Mouse (Mus musculus) embryonic facial prominence, embryonic 12.5 days (tissue): ENCODE results near the gene Tox2. TPM values are rescaled to one million over a fixed set of nuclear protein-coding genes. Genes with fewer than 3 reads are reported as not detected.

Experiments used
- ATAC-seq: fragments of 200-750 bp; cut with Nextera tagmentation; 2 replicates; pipeline ENCODE4 v1.8.0; 2017; ENCODE audit not compliant: insufficient number of reproducible peaks, insufficient read depth, low FRiP score, low TSS enrichment
- H3K27ac ChIP-seq: fragments of 300-500 bp; sonication (generic); 2 replicates; pipeline ENCODE4 v1.5.1; 2016; ENCODE audit warnings: mild to moderate bottlenecking
- H3K27me3 ChIP-seq: fragments of 300-500 bp; sonication (generic); 2 replicates; pipeline ENCODE4 v1.6.1; 2016; ENCODE audit warnings: mild to moderate bottlenecking, moderate library complexity
- H3K36me3 ChIP-seq: fragments of 300-500 bp; sonication (generic); 2 replicates; pipeline ENCODE4 v1.6.1; 2016; ENCODE audit warnings: mild to moderate bottlenecking
- H3K4me1 ChIP-seq: fragments of 300-500 bp; sonication (generic); 2 replicates; pipeline ENCODE4 v1.6.1; 2016
- H3K4me2 ChIP-seq: fragments of 300-500 bp; sonication (generic); replicated peaks from 2 replicates; pipeline ENCODE4 v1.6.1; 2016; ENCODE audit warnings: mild to moderate bottlenecking, moderate library complexity
- H3K4me3 ChIP-seq: fragments of 300-500 bp; sonication (generic); 2 replicates; pipeline ENCODE4 v1.5.1; 2016; ENCODE audit warnings: mild to moderate bottlenecking
- H3K9ac ChIP-seq: fragments of 300-500 bp; sonication (generic); 2 replicates; pipeline ENCODE4 v1.6.1; 2016; ENCODE audit warnings: mild to moderate bottlenecking, moderate library complexity
- H3K9me3 ChIP-seq: fragments of 300-500 bp; sonication (generic); 2 replicates; pipeline ENCODE4 v1.6.1; 2016; ENCODE audit warnings: mild to moderate bottlenecking, moderate library complexity
- WGBS: fragments of 180-500 bp; shearing (Covaris S2); methylation state at CpG from one replicate; pipeline ENCODE4 v1.1.7; 2016; 5-methylcytosine and 5-hydroxymethylcytosine counted together
- polyA plus RNA-seq: library from polyadenylated mRNA; unstranded; fragments of >200 nt; fragmentation: Nextera tagmentation; extraction: Ambion mirVana; gene quantifications from 2 replicates; pipeline ENCODE4 v1.2.1, GENCODE M21; 2016

Gene Tox2
- polyA plus RNA-seq, 1 experiment from 2014 or later: 6.1 TPM

DNA sequence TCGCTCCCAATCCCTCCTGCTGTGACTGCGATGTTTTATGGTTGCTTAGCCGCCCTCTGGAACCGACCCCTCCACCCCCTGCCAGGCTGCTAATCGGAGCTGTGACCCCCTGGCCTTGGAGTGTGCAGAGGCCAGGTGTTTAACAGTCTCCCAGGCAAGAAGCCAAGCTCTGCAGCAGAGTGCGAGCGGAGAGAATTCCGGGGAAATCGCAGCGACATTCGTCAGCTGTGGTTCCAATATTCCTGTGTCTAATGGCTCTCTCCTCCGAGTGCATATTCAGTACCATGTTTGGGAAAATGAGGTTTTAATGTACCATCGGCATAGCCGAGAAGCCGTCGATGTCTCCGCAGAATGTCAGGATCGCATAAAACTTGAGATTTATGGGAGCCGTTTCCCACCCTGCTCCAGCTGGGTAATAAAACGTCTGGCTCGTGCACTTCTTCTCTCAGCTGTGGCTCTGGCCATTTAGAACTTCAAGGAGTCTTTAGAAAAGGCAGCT, 86.0 kb downstream of the Tox2 start:
- WGBS: 25% methylated on average over 21 of the region's 21 CpGs
- H3K27ac ChIP-seq: no peak overlapping the region
- peak overlapping the region; percentile 37 for H3K4me2 ChIP-seq
- H3K27me3 ChIP-seq: no peaks in the 10 kb centered on the region; the same call in none of the 2 replicates
- no peaks in the 10 kb centered on the region for H3K9me3 ChIP-seq
- ATAC-seq: no peak
- no peaks in the 10 kb centered on the region for H3K36me3 ChIP-seq
- H3K9ac ChIP-seq: no peak overlapping the region
- no peaks in the 10 kb centered on the region for H3K4me1 ChIP-seq
- no peak overlapping the region for H3K4me3 ChIP-seq

DNA sequence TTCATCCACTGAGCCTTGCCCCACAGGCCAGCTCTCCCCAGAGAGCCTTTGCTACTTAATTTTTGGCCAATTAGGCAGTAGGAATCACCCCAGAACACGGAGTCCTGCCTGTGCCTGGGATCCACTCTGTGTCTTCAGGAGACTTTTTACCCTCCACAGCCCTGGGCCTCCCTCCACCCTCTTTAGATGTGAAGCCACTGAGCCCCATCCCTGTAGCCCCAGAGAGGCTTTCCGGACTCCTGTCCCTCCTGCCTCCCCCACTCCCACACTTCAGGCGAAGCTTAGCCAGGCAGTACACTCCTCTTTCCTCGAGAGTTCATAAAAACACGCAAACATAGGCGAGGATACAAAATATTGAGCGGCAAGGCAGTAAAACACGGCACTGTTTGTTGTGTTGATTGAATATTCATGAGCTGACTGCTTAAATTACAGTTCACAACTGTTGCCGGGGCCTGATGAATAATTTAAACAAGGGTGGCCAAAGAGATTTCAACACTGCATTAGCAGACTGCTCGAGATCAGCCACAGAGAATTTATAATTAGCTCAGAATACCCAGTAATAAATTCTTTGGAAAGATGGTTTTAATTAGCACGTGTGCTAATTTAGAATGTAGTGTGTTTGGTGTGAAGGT, 94.2 kb downstream of the Tox2 start:
- no peak overlapping the region for H3K4me2 ChIP-seq
- 46% methylated on average over 11 of the region's 11 CpGs for WGBS
- H3K27ac ChIP-seq: no peak overlapping the region
- ATAC-seq: no peak
- H3K36me3 ChIP-seq: no peaks in the 10 kb centered on the region
- H3K9me3 ChIP-seq: no peaks in the 10 kb centered on the region
- H3K4me3 ChIP-seq: no peak overlapping the region
- H3K27me3 ChIP-seq: no peaks in the 10 kb centered on the region; the same call in 1 of the 2 replicates
- H3K4me1 ChIP-seq: peaks cover 8% of the 10 kb centered on the region
- H3K9ac ChIP-seq: no peak overlapping the region

DNA sequence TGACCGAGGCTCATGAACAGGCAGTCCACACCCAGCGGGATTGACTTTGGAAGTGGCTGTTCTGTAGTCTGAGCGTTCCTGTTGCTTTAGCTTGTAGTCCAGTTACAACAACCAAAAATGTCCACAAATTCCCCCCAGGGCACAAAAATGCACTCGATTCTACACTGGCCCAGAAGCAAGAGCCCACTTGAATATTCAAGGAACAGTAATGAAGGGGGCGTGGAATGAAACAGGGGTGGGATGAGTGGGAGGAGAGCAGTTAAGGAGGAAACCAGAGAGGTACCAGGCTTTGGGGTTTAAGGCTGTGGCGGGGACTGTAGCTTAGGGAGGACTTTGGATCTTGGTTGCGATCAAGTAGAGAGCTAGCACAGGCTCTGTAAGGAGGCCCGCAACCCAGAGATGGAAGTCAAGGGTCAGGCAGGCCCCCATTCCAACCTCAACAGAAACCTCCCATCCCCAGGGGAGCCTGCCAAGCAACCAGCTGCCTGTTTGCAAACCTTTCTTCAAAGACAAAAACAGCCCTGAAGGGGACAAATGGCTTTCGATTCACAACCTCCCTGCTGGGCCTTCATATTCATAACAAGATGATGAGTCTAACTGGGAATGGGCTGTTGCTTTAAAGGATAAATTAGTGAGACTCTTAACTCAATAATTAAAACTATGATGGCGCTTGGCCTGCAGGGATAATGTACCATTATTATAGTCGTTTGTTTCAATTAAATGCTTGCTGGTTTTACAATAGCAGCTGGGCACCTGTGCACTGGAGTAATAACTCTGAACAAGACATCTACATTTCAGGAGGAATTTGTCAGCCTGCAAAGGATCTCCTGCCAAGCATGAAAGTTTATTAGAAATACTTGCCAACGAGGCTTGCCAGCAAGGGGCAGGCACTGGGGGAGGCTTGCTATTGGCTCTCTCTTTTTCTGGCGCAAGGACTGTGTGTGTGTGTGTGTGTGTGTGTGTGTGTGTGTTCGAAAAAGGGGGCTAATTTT, 97.4 kb downstream of the Tox2 start:
- no peak overlapping the region for H3K9ac ChIP-seq
- WGBS: 53% methylated on average over 14 of the region's 14 CpGs
- H3K4me3 ChIP-seq: no peak overlapping the region
- H3K27me3 ChIP-seq: no peaks in the 10 kb centered on the region; the same call in 1 of the 2 replicates
- no peak overlapping the region for H3K4me2 ChIP-seq
- peaks cover 8% of the 10 kb centered on the region for H3K4me1 ChIP-seq
- H3K9me3 ChIP-seq: no peaks in the 10 kb centered on the region
- no peaks in the 10 kb centered on the region for H3K36me3 ChIP-seq
- no peak for ATAC-seq
- no peak overlapping the region for H3K27ac ChIP-seq

DNA sequence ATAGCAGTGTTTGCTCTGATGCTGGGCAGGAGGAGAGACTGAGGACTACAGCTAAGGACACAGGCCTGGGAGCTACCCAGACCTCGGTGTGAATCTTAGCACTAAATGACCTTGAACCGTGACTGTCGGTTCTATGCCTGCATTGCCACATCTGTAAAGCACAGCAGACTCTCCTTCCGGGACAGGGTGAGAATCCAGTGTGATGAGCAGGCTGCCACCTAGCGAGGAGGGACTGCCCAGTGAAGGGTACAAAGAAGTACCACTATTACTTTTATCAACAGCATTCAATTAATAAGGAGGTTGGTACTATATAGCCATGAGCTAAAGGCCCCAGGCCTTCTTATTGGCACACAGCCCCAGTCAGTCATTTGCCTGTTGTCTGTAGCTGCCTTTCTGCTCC, 98.7 kb downstream of the Tox2 start:
- ATAC-seq: no peak
- Histone ChIP-seq H3K27me3 (no peaks in the 10 kb centered on the region; the same call in 1 of the 2 replicates), H3K9ac (no peak overlapping the region), H3K9me3 (no peaks in the 10 kb centered on the region), H3K4me3 (no peak overlapping the region), H3K36me3 (no peaks in the 10 kb centered on the region), H3K4me1 (peaks cover 8% of the 10 kb centered on the region), H3K4me2 (no peak overlapping the region), H3K27ac (no peak overlapping the region)
- WGBS: 64% methylated on average over 5 of the region's 5 CpGs

DNA sequence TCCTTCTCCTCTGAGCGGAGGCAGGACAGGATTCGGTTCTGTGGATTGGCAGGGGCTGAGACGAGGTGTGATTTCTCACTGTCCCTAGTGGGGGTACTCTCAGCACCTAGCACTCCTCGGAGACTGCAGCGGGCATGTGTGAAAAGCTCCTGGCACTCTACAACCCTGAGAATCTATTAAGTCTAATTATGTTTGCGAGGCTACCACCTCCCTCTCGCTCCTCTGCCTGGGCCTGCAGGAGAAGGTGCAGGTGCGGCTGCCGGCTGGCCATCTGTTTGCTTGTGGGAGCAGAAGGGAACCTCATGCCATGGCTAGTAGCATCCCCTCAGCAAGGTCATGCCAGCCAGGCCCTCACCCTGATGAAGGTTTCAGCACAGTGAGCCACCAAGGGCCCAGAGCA, 100.1 kb downstream of the Tox2 start:
- Histone ChIP-seq H3K36me3 (no peaks in the 10 kb centered on the region), H3K4me3 (no peak overlapping the region), H3K27ac (no peak overlapping the region), H3K9me3 (no peaks in the 10 kb centered on the region), H3K4me1 (peaks cover 5% of the 10 kb centered on the region; the same call in 1 of the 2 replicates), H3K9ac (no peak overlapping the region), H3K27me3 (no peaks in the 10 kb centered on the region; the same call in 1 of the 2 replicates), H3K4me2 (no peak overlapping the region)
- WGBS: 69% methylated on average over 9 of the region's 9 CpGs
- no peak for ATAC-seq

DNA sequence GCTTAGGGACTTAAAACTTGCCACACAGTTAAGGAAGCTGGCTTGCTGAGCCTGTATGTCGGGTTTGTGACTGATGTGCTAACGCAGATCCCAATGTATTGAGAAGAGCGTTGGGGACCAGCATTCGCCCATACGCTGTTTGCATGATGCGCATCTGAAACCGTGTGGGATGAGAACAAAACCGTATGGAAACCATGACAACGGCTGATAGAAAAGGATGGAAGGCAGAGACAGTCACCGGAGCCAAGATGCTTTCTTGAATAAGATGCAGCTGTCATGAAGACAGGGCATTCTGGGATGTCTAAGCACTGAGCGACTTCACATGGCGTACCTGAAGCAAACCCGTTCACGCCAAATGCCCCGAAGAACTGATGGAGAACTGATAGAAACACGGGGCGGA, 106.5 kb downstream of the Tox2 start:
- 90% methylated on average over 17 of the region's 17 CpGs for WGBS
- Histone ChIP-seq H3K4me3 (no peak overlapping the region), H3K36me3 (no peaks in the 10 kb centered on the region), H3K4me2 (no peak overlapping the region), H3K27me3 (no peaks in the 10 kb centered on the region), H3K27ac (no peak overlapping the region), H3K9me3 (no peaks in the 10 kb centered on the region), H3K4me1 (no peaks in the 10 kb centered on the region), H3K9ac (no peak overlapping the region)
- no peak for ATAC-seq

DNA sequence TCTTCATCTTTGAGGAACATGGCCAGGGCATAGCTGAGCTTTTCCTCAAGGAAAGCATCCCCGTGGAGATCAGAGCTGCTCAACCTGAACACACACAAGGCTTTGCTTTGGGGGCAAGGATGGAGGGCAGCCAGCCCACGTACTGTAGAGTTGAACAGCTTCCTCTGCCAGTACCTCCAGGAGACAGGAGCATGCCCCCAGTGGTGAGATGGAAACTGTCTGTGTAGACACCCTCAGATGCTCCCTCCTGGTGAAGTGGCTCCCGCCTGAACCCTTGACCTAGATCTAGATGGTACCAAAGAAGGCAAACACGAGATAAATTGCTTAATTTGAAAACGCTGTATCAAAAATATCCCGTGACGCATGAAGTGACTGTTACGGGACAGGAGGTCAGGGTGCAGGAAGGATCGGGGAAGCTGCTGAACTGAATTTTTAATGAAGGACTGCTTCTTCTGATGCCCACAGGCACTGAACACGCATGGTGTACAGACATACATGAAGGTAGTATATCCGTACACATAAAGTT, 107.3 kb downstream of the Tox2 start:
- no peaks in the 10 kb centered on the region for H3K9me3 ChIP-seq
- H3K4me1 ChIP-seq: no peaks in the 10 kb centered on the region
- WGBS: 74% methylated on average over 11 of the region's 11 CpGs
- H3K27ac ChIP-seq: no peak overlapping the region
- no peak for ATAC-seq
- H3K4me2 ChIP-seq: no peak overlapping the region
- H3K27me3 ChIP-seq: no peaks in the 10 kb centered on the region
- no peak overlapping the region for H3K9ac ChIP-seq
- no peaks in the 10 kb centered on the region for H3K36me3 ChIP-seq
- no peak overlapping the region for H3K4me3 ChIP-seq

DNA sequence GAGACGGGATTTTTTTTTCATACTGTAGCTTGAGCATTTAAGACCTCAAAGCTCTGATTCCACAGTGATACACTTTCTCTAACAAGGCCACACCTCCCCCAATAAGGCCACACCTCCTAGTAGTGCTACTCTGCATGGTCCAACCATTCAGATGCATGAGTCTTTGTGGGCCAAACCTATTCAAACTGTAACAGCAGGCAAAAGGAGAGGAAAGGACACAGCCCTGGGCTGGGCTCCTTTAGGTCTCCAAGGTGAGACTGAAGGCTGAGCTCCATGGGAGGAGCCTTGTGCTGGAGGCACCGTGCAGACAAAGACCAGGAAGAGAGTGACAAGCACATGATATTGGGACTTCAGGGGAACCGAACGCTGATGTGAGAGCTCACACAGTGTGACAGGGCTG, 114.4 kb downstream of the Tox2 start:
- no peaks in the 10 kb centered on the region for H3K36me3 ChIP-seq
- ATAC-seq: no peak
- no peak overlapping the region for H3K9ac ChIP-seq
- no peak overlapping the region for H3K4me2 ChIP-seq
- H3K9me3 ChIP-seq: no peaks in the 10 kb centered on the region
- H3K4me3 ChIP-seq: no peak overlapping the region
- H3K4me1 ChIP-seq: no peaks in the 10 kb centered on the region
- WGBS: 80% methylated on average over 4 of the region's 4 CpGs
- H3K27ac ChIP-seq: no peak overlapping the region
- no peaks in the 10 kb centered on the region for H3K27me3 ChIP-seq

DNA sequence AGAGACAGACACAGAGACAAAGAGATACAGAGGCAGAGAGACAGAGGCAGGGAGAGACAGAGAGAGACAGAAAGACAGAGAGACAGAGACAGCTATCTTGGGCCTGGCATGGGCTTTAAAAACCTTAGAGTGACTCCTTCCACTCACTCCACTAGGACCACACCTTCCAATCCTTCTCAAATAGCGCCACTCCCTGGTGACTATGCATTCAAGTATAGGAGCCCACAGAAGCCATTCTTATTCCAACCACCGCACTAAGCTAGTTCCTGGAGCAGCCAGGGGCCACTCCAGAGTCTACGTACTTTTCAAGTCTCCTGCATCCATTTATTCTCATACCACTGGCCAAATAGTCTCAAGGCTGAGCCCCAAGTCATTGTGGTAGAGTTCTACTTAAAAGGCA, 115.9 kb downstream of the Tox2 start:
- Histone ChIP-seq H3K9ac (no peak overlapping the region), H3K4me2 (no peak overlapping the region), H3K4me3 (no peak overlapping the region), H3K36me3 (no peaks in the 10 kb centered on the region), H3K27ac (no peak overlapping the region), H3K27me3 (peaks cover 5% of the 10 kb centered on the region), H3K4me1 (no peaks in the 10 kb centered on the region), H3K9me3 (no peaks in the 10 kb centered on the region)
- ATAC-seq: no peak
- 79% methylated on average over 3 of the region's 3 CpGs for WGBS

DNA sequence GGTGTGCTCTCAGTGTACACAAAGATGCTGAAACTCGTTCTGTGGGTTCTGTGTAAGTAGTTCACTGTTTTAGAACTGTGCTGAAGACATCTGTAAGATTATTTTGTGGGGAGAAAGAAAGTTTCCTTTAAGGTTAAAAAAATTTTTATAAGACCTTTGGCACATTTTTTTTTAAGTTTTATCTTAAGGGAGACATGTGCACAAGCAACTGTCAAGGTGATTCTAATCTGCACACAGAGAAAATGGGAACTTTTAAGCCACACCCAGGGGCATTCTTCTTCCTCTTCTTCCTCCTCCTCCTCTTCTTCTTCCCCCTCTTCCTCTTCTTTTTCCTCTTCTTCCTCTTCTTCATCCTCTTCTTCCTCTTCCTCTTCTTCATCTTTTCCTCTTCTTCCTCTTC, 120.2 kb downstream of the Tox2 start:
- Histone ChIP-seq H3K9ac (no peak overlapping the region), H3K4me1 (no peaks in the 10 kb centered on the region), H3K4me2 (no peak overlapping the region), H3K36me3 (no peaks in the 10 kb centered on the region), H3K4me3 (no peak overlapping the region), H3K9me3 (no peaks in the 10 kb centered on the region), H3K27me3 (peaks cover 5% of the 10 kb centered on the region), H3K27ac (no peak overlapping the region)
- 29% methylated on average over 1 of the region's 1 CpGs for WGBS
- no peak for ATAC-seq

DNA sequence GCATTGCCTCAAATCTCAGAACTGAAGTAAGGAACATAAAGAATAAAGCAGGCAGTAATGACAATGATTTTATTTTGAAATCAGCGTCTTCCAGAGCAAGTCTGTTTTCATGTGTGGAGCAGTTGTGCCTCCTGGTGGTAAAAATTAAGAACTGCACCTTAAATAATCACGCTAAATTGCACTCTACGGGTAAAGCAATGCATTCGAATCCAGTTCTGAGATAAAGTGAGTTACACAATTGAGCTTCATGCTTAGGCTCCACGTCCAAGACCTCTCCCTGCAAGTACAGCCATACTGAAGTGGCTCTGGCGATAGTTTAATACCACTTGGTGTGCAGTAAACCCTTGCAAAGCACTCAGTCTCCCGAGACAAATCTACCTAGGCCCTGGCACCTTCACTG, 127.8 kb downstream of the Tox2 start:
- no peak for ATAC-seq
- peaks cover 7% of the 10 kb centered on the region for H3K4me1 ChIP-seq
- peaks cover 4% of the 10 kb centered on the region; the same call in 1 of the 2 replicates for H3K27me3 ChIP-seq
- H3K9me3 ChIP-seq: no peaks in the 10 kb centered on the region
- H3K4me3 ChIP-seq: no peak overlapping the region
- 23% methylated on average over 7 of the region's 7 CpGs for WGBS
- H3K9ac ChIP-seq: no peak overlapping the region
- no peaks in the 10 kb centered on the region for H3K36me3 ChIP-seq
- no peak overlapping the region for H3K4me2 ChIP-seq
- H3K27ac ChIP-seq: no peak overlapping the region
